Mouse (Mus musculus) kidney, embryonic 15.5 days (tissue): ENCODE results near the gene Pim1. TPM values are rescaled to one million over a fixed set of nuclear protein-coding genes. Genes with fewer than 3 reads are reported as not detected.

Source experiments
- ATAC-seq: fragments of 200-750 bp; cut with Nextera tagmentation; replicated peaks from 2 replicates; pipeline ENCODE4 v1.8.0; 2017; ENCODE audit warnings: moderate TSS enrichment; ENCODE audit not compliant: low FRiP score
- H3K27ac ChIP-seq: fragments of 300-500 bp; sonication (generic); 2 replicates; pipeline ENCODE4 v1.5.1; 2015; ENCODE audit warnings: mild to moderate bottlenecking, inconsistent platforms
- H3K27me3 ChIP-seq: fragments of 300-500 bp; sonication (generic); 2 replicates; pipeline ENCODE4 v1.6.1; 2015; ENCODE audit warnings: inconsistent platforms
- H3K36me3 ChIP-seq: fragments of 300-500 bp; sonication (generic); 2 replicates; pipeline ENCODE4 v1.6.1; 2015; ENCODE audit warnings: inconsistent platforms
- H3K4me1 ChIP-seq: fragments of 300-500 bp; sonication (generic); 2 replicates; pipeline ENCODE4 v1.6.1; 2015; ENCODE audit warnings: inconsistent platforms
- H3K4me2 ChIP-seq: fragments of 300-500 bp; sonication (generic); 2 replicates; pipeline ENCODE4 v1.6.1; 2015; ENCODE audit warnings: moderate library complexity, mild to moderate bottlenecking, inconsistent platforms
- H3K4me3 ChIP-seq: fragments of 300-500 bp; sonication (generic); replicated peaks from 2 replicates; pipeline ENCODE4 v1.5.1; 2015; ENCODE audit warnings: mild to moderate bottlenecking, inconsistent platforms
- H3K9ac ChIP-seq: fragments of 300-500 bp; sonication (generic); 2 replicates; pipeline ENCODE4 v1.6.1; 2015; ENCODE audit warnings: mild to moderate bottlenecking, inconsistent platforms
- H3K9me3 ChIP-seq: fragments of 300-500 bp; sonication (generic); replicated peaks from 2 replicates; pipeline ENCODE4 v1.6.1; 2016; ENCODE audit warnings: inconsistent platforms
- WGBS: fragments of 180-500 bp; shearing (Covaris S2); methylation state at CpG from one replicate; pipeline ENCODE4 v1.1.7; 2015; ENCODE audit warnings: mixed read lengths; 5-methylcytosine and 5-hydroxymethylcytosine counted together
- polyA plus RNA-seq: library from polyadenylated mRNA; unstranded; fragments of >200 nt; fragmentation: Nextera tagmentation; extraction: Ambion mirVana; gene quantifications from 2 replicates; pipeline ENCODE4 v1.2.1, GENCODE M21; 2015

Pim1 gene
- polyA plus RNA-seq, 1 experiment from 2014 or later, result 17.9 TPM

DNA sequence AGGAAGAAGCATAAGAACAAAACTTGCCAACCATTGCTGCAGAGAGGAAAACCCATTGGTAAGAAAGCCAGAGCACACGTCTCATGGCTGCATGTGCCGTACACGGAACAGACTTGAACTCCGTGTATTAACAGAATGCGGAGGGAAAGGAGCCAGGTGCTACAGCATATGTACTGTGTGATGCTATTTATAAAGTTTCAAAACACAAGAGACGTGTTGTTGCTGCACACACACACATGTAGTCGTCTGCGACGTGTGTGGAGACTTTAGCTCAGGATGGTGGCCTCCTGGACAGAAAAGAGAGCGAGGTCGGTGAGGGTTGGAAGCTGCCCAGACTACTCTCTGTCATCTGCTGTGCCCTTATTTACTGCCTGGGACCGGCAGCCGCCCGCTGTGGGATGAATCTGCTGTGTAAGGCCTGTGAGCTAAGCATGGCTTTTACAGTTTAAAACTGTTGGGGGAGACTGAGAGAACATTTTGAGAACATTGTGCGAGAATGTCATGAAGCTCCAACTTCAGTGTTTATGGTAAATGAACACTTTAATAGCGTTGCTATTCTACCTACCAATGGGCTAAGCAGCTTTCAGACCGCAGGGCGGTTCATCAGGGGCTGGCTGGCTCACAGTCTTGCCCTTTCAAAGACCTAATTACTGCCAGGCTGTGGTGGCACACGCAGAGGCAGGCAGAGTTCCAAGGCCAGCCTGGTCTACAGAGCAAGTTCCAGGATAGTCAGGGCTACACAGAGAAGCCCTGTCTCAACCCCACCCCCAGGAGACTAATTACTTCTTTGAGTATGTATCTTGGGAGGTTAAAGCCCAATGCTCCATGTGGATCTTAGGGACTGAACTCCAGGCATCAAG, 52.5 kb downstream of the Pim1 start:
- 81% methylated on average over 19 of the region's 19 CpGs for WGBS
- Histone ChIP-seq H3K9ac (no peak overlapping the region), H3K9me3 (no peaks in the 10 kb centered on the region), H3K36me3 (no peaks in the 10 kb centered on the region), H3K4me3 (no peak overlapping the region), H3K4me1 (peaks cover 8% of the 10 kb centered on the region; the same call in 1 of the 2 replicates), H3K27ac (no peak overlapping the region), H3K27me3 (no peaks in the 10 kb centered on the region), H3K4me2 (no peak overlapping the region)
- ATAC-seq, result no peak

DNA sequence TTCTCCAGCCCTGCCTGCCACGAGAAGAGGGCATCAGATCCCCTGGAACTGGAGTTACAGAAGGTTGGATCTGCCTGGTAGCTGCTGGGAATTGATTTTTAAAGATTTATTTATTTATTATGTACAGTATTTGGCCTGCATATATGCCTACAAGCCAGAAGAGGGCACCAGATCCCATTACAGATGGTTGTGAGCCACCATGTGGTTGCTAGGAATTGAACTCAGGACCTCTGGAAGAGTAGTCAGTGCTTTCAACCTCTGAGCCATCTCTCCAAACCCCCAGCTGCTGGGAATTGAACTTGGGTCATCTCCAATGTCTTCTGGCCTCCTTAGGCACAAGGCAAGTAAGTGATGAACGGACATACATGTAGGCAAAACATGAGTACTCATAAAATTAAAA, 53.5 kb downstream of the Pim1 start:
- peaks cover 8% of the 10 kb centered on the region; the same call in 1 of the 2 replicates for H3K4me1 ChIP-seq
- no peaks in the 10 kb centered on the region for H3K27me3 ChIP-seq
- ATAC-seq, result no peak
- H3K27ac ChIP-seq, result no peak overlapping the region
- H3K36me3 ChIP-seq, result no peaks in the 10 kb centered on the region
- H3K4me3 ChIP-seq, result no peak overlapping the region
- H3K9me3 ChIP-seq, result no peaks in the 10 kb centered on the region
- no peak overlapping the region for H3K9ac ChIP-seq
- WGBS, result 85% methylated on average over 2 of the region's 2 CpGs
- H3K4me2 ChIP-seq, result no peak overlapping the region

DNA sequence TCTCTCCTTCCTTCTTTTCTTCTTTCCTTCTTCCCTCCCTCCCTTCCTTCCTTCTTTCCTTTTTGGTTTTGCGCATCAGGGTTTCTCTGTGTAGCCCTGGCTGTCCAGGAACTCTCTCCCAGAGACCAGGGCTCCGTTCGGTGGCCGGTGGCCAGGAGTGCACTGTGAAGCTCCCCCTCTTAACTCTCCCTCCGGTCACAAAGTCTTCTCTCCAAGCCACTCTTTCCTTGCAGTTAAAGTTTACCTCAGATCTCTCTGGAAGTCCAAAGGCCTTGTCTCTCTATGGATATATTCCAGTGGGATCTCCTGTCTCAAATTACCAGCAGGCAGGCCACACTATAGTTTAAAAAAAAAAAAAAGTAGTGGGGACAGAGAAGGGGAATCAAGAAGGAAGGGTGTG, 54.7 kb downstream of the Pim1 start:
- 0 out of 2 replicates have a peak overlapping the region, but pooled peaks have one; percentile 18 for H3K27ac ChIP-seq
- WGBS, result 87% methylated on average over 5 of the region's 5 CpGs

More for the DNA sequence above, 54.7 kb downstream of the Pim1 start:
- no peak overlapping the region for H3K9ac ChIP-seq
- no peak overlapping the region for H3K4me2 ChIP-seq
- no peaks in the 10 kb centered on the region for H3K36me3 ChIP-seq
- H3K4me1 ChIP-seq, result peaks cover 14% of the 10 kb centered on the region
- no peak for ATAC-seq
- no peak overlapping the region for H3K4me3 ChIP-seq
- no peaks in the 10 kb centered on the region for H3K27me3 ChIP-seq
- no peaks in the 10 kb centered on the region for H3K9me3 ChIP-seq

Other genes with a start within 250 kb of the Pim1 start
- gene Ppil1, start 226.6 kb upstream of the Pim1 start, polyA plus RNA-seq, result 171 and 182 TPM in 2 replicates
- 67.6 and 73.2 TPM in 2 replicates for gene BC004004, start 222.0 kb upstream of the Pim1 start, polyA plus RNA-seq
- gene Pi16, start 173.1 kb upstream of the Pim1 start, polyA plus RNA-seq, result 3.4 and 5.8 TPM in 2 replicates
- 289 and 308 TPM in 2 replicates for gene Mtch1, start 142.8 kb upstream of the Pim1 start, polyA plus RNA-seq
- gene Fgd2, start 129.8 kb upstream of the Pim1 start, polyA plus RNA-seq, result 12.0 and 13.0 TPM in 2 replicates
- gene Gm17657, start 58.9 kb downstream of the Pim1 start, polyA plus RNA-seq, result not detected in 2 replicates
- 16.7 and 19.3 TPM in 2 replicates for gene Tbc1d22b, start 59.0 kb downstream of the Pim1 start, polyA plus RNA-seq
- gene Tmem217, start 61.6 kb downstream of the Pim1 start, polyA plus RNA-seq, result 0.80 and 1.2 TPM in 2 replicates
- gene Rnf8, start 124.0 kb downstream of the Pim1 start, polyA plus RNA-seq, result 73.7 and 76.0 TPM in 2 replicates
- 2.8 TPM in 2 replicates for gene Gm28043, start 124.1 kb downstream of the Pim1 start, polyA plus RNA-seq
- gene Cmtr1, start 169.8 kb downstream of the Pim1 start, polyA plus RNA-seq, result 122 and 126 TPM in 2 replicates
- gene Ccdc167, start 226.3 kb downstream of the Pim1 start, polyA plus RNA-seq, result 14.2 and 15.5 TPM in 2 replicates